Mouse (Mus musculus) ES-E14 (cell line): ENCODE data around the gene Ppp1r9a. TPM values are rescaled to one million over a fixed set of nuclear protein-coding genes. Genes with fewer than 3 reads are reported as not detected.

Experiments used
- DNase-seq: peaks from one replicate; pipeline ENCODE4 v3.0.0-alpha.2; 2013; ENCODE audit warnings: low read depth, low spot score
- H3K27ac ChIP-seq: 2 replicates; pipeline ENCODE4 v1.5.1; 2012; ENCODE audit warnings: low read depth, mild to moderate bottlenecking, low read length, moderate library complexity, mixed read lengths; ENCODE audit not compliant: poor library complexity, insufficient read depth, severe bottlenecking
- H3K36me3 ChIP-seq: 2 replicates; pipeline ENCODE4 v1.6.1; 2012; ENCODE audit warnings: mild to moderate bottlenecking, low read length, moderate library complexity, mixed read lengths; ENCODE audit not compliant: control insufficient read depth, poor library complexity, insufficient read depth, severe bottlenecking
- H3K4me1 ChIP-seq, 2 experiments: fragments of 150-350 bp in 1 of 2; sonication (generic) in 1 of 2; 2 replicates each; pipeline ENCODE4 v1.6.1; 2012; ENCODE audit warnings: low read length in 2 of 2, mild to moderate bottlenecking in 1 of 2, mixed read lengths in 1 of 2; ENCODE audit not compliant: control insufficient read depth in 2 of 2, insufficient read depth in 2 of 2, poor library complexity in 1 of 2
- H3K4me3 ChIP-seq, 2 experiments: fragments of 150-350 bp in 1 of 2; sonication (generic) in 1 of 2; 2 replicates each; pipeline ENCODE4 v1.5.1; 2012; ENCODE audit warnings: low read length in 2 of 2, low read depth in 1 of 2, mild to moderate bottlenecking in 1 of 2, mixed read lengths in 1 of 2; ENCODE audit not compliant: insufficient read depth in 1 of 2, poor library complexity in 1 of 2, severe bottlenecking in 1 of 2
- H3K9ac ChIP-seq: 2 replicates; pipeline ENCODE4 v1.6.1; 2012; ENCODE audit warnings: low read depth, mild to moderate bottlenecking, low read length, mixed read lengths; ENCODE audit not compliant: poor library complexity, insufficient read depth, severe bottlenecking
- H3K9me3 ChIP-seq: fragments of 150-350 bp; sonication (generic); 2 replicates; pipeline ENCODE4 v1.6.1; 2012; ENCODE audit warnings: low read depth, mild to moderate bottlenecking, low read length; ENCODE audit not compliant: control insufficient read depth, insufficient read depth
- CHD2 ChIP-seq: IDR thresholded peaks from 2 replicates; pipeline ENCODE4 v1.6.1; 2014; ENCODE audit warnings: mild to moderate bottlenecking, low read depth, low read length, inconsistent platforms
- HCFC1 ChIP-seq: IDR thresholded peaks from 2 replicates; pipeline ENCODE4 v1.6.1; 2012; ENCODE audit warnings: low read length, inconsistent platforms, borderline replicate concordance; ENCODE audit not compliant: insufficient read depth
- MAFK ChIP-seq: IDR thresholded peaks from 2 replicates; pipeline ENCODE4 v1.6.1; 2014; ENCODE audit warnings: mild to moderate bottlenecking, low read depth, low read length, inconsistent platforms; ENCODE audit not compliant: insufficient read depth
- ZC3H11A ChIP-seq: IDR thresholded peaks from 2 replicates; pipeline ENCODE4 v1.6.1; 2012; ENCODE audit warnings: low read depth, mild to moderate bottlenecking, inconsistent platforms, low read length, borderline replicate concordance
- ZNF384 ChIP-seq: IDR thresholded peaks from 2 replicates; pipeline ENCODE4 v1.6.1; 2012; ENCODE audit warnings: low read depth, low read length, inconsistent platforms
- in situ Hi-C, 2 experiments: fragments of 600-800 bp; cut with MboI; formaldehyde crosslinking; loops; one replicate each; pipeline ENCODE4 v1.15.1; 2025; ENCODE audit warnings: low sequenced_read_pairs in 2 of 2, inconsistent platforms in 1 of 2; ENCODE audit not compliant: unreplicated experiment in 2 of 2
- total RNA-seq: library from RNA; depleted of rRNA; stranded (reverse); fragments of 300-350 nt; gene quantifications from 2 replicates; pipeline ENCODE4 v1.2.3, GENCODE M21; 2012

The Ppp1r9a gene
- total RNA-seq, 1 experiment, result 22.2 TPM

GRCm38 (mm10) chr6:4985668-4986067 lies 83.0 kb downstream of the Ppp1r9a start:
- Histone ChIP-seq H3K4me1 (peaks cover 11 to 22% of the 10 kb centered on the region in 2 experiments), H3K9me3 (no peaks in the 10 kb centered on the region), H3K36me3 (0 out of 2 replicates have a peak, but pooled peaks cover 2% of the 10 kb centered on the region), H3K9ac (no peak overlapping the region), H3K27ac (no peak overlapping the region), H3K4me3 (no peak overlapping the region)
- TF ChIP-seq MAFK, result peak; percentile 61; the same call in 1 of the 2 replicates
- TF ChIP-seq HCFC1, result no peak
- no peak for TF ChIP-seq CHD2
- DNase-seq, result no peak
- in situ Hi-C loops, result no loop called here

- 0 out of 2 replicates have a peak, but pooled peaks cover 2% of the 10 kb centered on the region for H3K36me3 ChIP-seq
- in situ Hi-C loops, result no loop called here
- no peak overlapping the region for H3K4me3 ChIP-seq
- DNase-seq, result no peak
- H3K27ac ChIP-seq, result no peak overlapping the region
- no peak overlapping the region for H3K9ac ChIP-seq
- H3K9me3 ChIP-seq, result no peaks in the 10 kb centered on the region
- H3K4me1 ChIP-seq, result peaks cover 5 to 19% of the 10 kb centered on the region in 2 experiments
- no peak for TF ChIP-seq CHD2
- no peak for TF ChIP-seq HCFC1
- TF ChIP-seq ZC3H11A, result no peak
- TF ChIP-seq ZNF384, result no peak
- TF ChIP-seq MAFK, result no peak
These were observed 84.4 kb downstream of the Ppp1r9a start for GRCm38 (mm10) chr6:4987084-4987483.

- TF ChIP-seq HCFC1 (no peak), ZC3H11A (no peak), CHD2 (no peak), MAFK (no peak), ZNF384 (no peak)
- in situ Hi-C loops, result no loop called here
- Histone ChIP-seq H3K4me3 (no peak overlapping the region), H3K27ac (no peak overlapping the region), H3K4me1 (peaks cover 3 to 15% of the 10 kb centered on the region in 2 experiments; a peak in 3 of 4 replicates), H3K36me3 (peaks cover 2% of the 10 kb centered on the region; the same call in 1 of the 2 replicates), H3K9ac (no peak overlapping the region), H3K9me3 (no peaks in the 10 kb centered on the region)
- DNase-seq, result no peak
These were observed 86.0 kb downstream of the Ppp1r9a start for GRCm38 (mm10) chr6:4988688-4989087.

GRCm38 (mm10) chr6:4992308-4992707 lies 89.6 kb downstream of the Ppp1r9a start:
- H3K4me1 ChIP-seq, result peaks cover 3 to 11% of the 10 kb centered on the region in 2 experiments; a peak in 3 of 4 replicates
- no peak overlapping the region for H3K9ac ChIP-seq
- no peak overlapping the region for H3K4me3 ChIP-seq
- TF ChIP-seq ZC3H11A (no peak), HCFC1 (no peak), ZNF384 (no peak), CHD2 (no peak), MAFK (no peak)
- H3K9me3 ChIP-seq, result no peaks in the 10 kb centered on the region
- H3K27ac ChIP-seq, result peak overlapping the region; percentile 63
- no peaks in the 10 kb centered on the region; the same call in 1 of the 2 replicates for H3K36me3 ChIP-seq
- in situ Hi-C loops, result no loop called here
- DNase-seq, result no peak
